Mouse (Mus musculus): ENCODE results near the gene Zcchc2. TPM values are rescaled to one million over a fixed set of nuclear protein-coding genes. Genes with fewer than 3 reads are reported as not detected.
A peak's percentile ranks its signal among the peaks of the same experiment; 100 is the strongest.

The Zcchc2 gene
- polyA plus RNA-seq (2014; fragmentation: Nextera tagmentation; extraction: Ambion mirVana), result 2.3 and 2.9 TPM in 2 replicates

DNA sequence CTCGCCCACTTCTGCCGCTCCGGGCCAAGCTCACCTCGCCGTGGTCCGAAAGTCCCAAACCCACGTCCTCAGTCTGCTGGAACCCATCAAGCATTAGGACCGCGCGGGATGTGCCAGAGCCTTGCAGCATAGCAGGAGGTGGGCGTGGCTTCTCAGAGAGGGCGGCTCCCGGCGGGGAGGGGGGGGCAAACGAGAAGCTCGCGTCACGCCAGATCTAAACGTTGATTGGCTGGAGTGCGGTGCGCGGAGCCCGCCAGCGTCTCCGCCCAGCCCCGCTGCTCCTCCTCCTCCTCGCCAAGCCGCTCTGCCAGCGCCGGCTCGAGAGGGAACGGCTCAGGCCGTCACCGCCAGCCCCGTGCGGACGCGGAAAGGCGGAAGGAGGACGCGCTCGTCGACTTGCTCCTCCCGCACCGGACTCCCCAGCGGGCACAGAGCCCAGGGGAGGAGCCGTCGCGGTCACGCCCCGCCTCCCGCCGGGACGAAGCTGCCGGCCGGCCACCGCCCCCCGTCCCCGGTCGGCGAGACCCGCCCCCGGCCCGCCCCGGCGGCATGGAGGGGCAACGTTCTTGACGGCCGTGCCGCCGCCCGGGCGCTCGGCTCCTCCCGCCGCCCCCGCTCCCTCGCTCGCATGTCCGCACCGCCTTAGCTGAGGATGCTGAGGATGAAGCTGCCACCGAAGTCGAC is at the start of gene Zcchc2:
TSS of gene Zcchc2 (plus strand) at position 269 of the 684 bp plus-strand sequence.
- peak within 1 kb of the TSS; percentile 66 for H3K4me3 ChIP-seq (ENCODE audit: low read depth, low read length)
- WGBS, result under 1% methylated on average over 59 of the region's 83 CpGs

DNA sequence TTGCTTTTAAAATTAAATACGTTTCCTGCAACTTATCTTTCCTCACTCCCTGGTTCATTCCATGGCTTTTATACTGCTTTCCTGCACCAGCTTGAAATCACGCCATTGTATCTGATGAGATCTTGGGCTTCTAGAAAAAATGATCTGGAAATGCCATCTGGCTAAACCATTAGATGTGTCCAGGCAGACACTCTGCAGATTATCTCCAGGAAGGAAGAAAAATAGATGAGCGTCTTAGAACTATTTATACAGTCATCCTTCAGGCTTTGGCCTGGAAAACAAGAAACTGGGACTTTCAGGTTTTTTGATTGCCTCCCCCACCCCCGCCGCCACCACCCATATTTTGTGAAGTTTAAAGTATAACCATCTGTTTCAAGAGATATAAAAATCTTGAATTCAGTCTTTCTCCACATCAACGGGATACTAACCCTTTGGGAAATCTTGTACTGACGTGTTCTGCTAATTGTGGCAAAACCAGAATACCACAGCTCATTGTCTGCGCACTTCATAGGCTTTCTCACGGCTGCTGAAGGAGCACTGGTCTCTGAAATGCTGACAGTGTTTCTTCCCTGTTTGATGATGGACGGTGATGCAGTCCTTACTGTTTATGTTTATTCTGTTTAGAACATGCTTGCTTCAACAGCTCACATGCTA is 45.2 kb upstream of the Zcchc2 start:
- ATAC-seq (ENCODE audit: low FRiP score) (no peak), DNase-seq (ENCODE audit: low spot score) (no peak)
- 82% methylated on average over 10 of the region's 10 CpGs for WGBS
- H3K9me3 ChIP-seq (ENCODE audit: control insufficient read depth, low read length), result no peaks in the 10 kb centered on the region
- no peaks in the 10 kb centered on the region for H3K27me3 ChIP-seq (ENCODE audit: control insufficient read depth, insufficient read depth, low read length)
- no peak overlapping the region for H3K9ac ChIP-seq (ENCODE audit: low read depth, low read length)
- no peak overlapping the region for H3K4me3 ChIP-seq (ENCODE audit: low read depth, low read length)
- H3K27ac ChIP-seq (ENCODE audit: low read depth, low read length), result no peak overlapping the region
- no peaks in the 10 kb centered on the region for H3K36me3 ChIP-seq (ENCODE audit: control insufficient read depth, insufficient read depth, low read length)
- H3K4me2 ChIP-seq (replicated peaks; ENCODE audit: low read depth, low read length), result no peak overlapping the region
- H3K4me1 ChIP-seq (replicated peaks; ENCODE audit: control insufficient read depth, insufficient read depth, low read length), result no peaks in the 10 kb centered on the region

More for the DNA sequence above, at the start of gene Zcchc2:
- peak within 1 kb of the TSS; percentile 65 for H3K9ac ChIP-seq (ENCODE audit: low read depth, low read length)
- H3K27ac ChIP-seq (ENCODE audit: low read depth, low read length), result peak within 1 kb of the TSS; percentile 69
- no peaks in the 10 kb centered on the region for H3K4me1 ChIP-seq (replicated peaks; ENCODE audit: control insufficient read depth, insufficient read depth, low read length)
- DNase-seq (ENCODE audit: low spot score) (peak; percentile 99), ATAC-seq (ENCODE audit: low FRiP score) (peak; percentile 96)
- H3K9me3 ChIP-seq (ENCODE audit: control insufficient read depth, low read length), result no peaks in the 10 kb centered on the region
- H3K36me3 ChIP-seq (ENCODE audit: control insufficient read depth, insufficient read depth, low read length), result no peaks in the 10 kb centered on the region
- peak within 1 kb of the TSS; percentile 93 for H3K4me2 ChIP-seq (replicated peaks; ENCODE audit: low read depth, low read length)
- no peaks in the 10 kb centered on the region for H3K27me3 ChIP-seq (ENCODE audit: control insufficient read depth, insufficient read depth, low read length)

DNA sequence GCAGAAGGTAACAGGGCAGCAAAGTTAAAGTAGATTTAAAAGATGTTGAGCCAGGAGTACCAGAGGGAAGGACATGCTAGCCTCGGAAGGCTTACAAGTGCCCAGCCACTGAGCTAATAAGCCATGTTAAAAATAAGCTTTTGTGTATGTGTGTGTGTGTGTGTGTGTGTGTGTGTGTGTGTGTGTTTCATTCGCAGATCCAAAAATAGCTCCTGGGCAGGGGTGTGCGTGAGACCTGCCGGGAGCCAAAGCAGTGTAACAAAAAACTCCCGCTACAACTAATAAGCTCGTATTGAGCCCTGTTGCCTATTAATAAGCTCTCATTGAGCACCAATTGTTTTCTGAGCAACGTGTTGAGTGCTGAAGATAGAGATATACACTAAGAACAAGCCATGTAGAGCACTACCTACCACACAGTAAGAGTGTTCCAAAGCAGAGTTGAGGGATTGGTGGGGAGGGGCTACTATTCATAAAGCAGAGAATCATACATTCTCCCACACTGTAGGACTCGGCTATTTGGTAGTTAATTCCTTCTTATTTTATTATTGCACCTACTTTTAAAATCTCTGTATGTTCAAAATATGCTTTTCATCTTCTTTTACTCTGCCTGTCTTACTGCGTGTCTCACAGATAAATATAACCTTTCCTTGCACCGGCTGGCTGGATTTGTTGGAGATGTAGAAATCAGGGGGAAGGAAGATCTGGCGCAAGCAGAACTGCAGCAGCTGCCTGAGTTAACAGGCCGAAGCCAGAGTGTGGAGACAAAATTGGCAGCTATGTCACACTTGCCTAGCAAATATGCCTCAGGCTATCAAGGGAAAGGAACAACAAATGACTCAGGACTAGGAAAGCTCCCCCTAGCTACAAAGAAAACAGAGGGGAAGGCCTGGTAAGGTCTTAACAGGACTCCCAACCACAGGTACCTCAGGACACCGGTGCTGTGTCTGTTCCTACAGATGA is 43.3 kb upstream of the Zcchc2 start:
- Histone ChIP-seq H3K9me3 (ENCODE audit: control insufficient read depth, low read length) (no peaks in the 10 kb centered on the region), H3K27ac (ENCODE audit: low read depth, low read length) (no peak overlapping the region), H3K9ac (ENCODE audit: low read depth, low read length) (no peak overlapping the region), H3K4me1 (replicated peaks; ENCODE audit: control insufficient read depth, insufficient read depth, low read length) (no peaks in the 10 kb centered on the region), H3K4me2 (replicated peaks; ENCODE audit: low read depth, low read length) (no peak overlapping the region), H3K4me3 (ENCODE audit: low read depth, low read length) (no peak overlapping the region), H3K36me3 (ENCODE audit: control insufficient read depth, insufficient read depth, low read length) (no peaks in the 10 kb centered on the region), H3K27me3 (ENCODE audit: control insufficient read depth, insufficient read depth, low read length) (no peaks in the 10 kb centered on the region)
- DNase-seq (ENCODE audit: low spot score) (no peak), ATAC-seq (ENCODE audit: low FRiP score) (no peak)
- WGBS, result 77% methylated on average over 13 of the region's 13 CpGs

DNA sequence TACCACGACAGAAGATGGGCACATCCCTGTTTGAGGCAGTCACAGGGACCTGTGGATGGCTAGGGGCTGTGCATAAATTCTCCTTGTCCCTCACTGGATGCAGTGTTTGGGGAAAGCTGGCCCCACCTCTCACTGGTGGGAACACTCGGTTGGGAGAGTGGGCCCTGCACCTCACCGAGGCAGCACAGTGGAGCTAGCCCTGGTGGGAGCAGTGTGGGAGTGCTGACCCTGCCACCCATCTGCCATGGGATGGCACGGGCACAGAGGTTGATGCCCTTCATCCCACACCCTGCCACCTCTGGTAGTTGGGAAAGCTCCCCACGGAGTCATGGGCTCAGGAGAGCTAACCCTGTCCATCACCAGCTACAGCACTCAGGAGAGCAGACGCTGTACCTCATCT is 41.9 kb upstream of the Zcchc2 start:
- H3K27me3 ChIP-seq (ENCODE audit: control insufficient read depth, insufficient read depth, low read length), result no peaks in the 10 kb centered on the region
- ATAC-seq (ENCODE audit: low FRiP score) (no peak), DNase-seq (ENCODE audit: low spot score) (no peak)
- no peaks in the 10 kb centered on the region for H3K36me3 ChIP-seq (ENCODE audit: control insufficient read depth, insufficient read depth, low read length)
- no peak overlapping the region for H3K4me2 ChIP-seq (replicated peaks; ENCODE audit: low read depth, low read length)
- no peak overlapping the region for H3K27ac ChIP-seq (ENCODE audit: low read depth, low read length)
- H3K4me1 ChIP-seq (replicated peaks; ENCODE audit: control insufficient read depth, insufficient read depth, low read length), result no peaks in the 10 kb centered on the region
- H3K9ac ChIP-seq (ENCODE audit: low read depth, low read length), result no peak overlapping the region
- H3K9me3 ChIP-seq (ENCODE audit: control insufficient read depth, low read length), result no peaks in the 10 kb centered on the region
- WGBS, result 80% methylated on average over 6 of the region's 6 CpGs
- H3K4me3 ChIP-seq (ENCODE audit: low read depth, low read length), result no peak overlapping the region

DNA sequence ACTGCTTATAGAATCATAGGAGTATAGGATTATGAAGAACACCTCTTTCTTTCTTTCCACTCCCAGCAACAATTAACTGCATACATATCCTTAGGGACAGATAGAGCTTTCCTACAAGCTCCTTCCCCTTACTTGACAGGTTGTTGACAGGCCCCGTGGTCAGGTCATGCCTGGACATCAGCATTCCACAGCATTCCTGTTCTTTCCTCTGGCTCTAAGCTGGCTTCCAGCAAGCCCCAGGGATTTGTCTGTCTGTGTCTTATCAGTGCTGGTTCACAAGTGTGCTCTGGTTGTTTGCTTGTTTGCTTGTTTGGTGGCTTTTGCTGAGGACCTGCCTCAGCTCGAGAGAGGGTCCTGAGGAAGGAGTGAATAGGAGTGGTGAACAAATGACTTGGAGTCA is 36.6 kb upstream of the Zcchc2 start:
- WGBS, result 69% methylated on average over 2 of the region's 2 CpGs
- H3K4me3 ChIP-seq (ENCODE audit: low read depth, low read length), result no peak overlapping the region
- H3K9ac ChIP-seq (ENCODE audit: low read depth, low read length), result no peak overlapping the region
- H3K4me1 ChIP-seq (replicated peaks; ENCODE audit: control insufficient read depth, insufficient read depth, low read length), result no peaks in the 10 kb centered on the region
- H3K36me3 ChIP-seq (ENCODE audit: control insufficient read depth, insufficient read depth, low read length), result no peaks in the 10 kb centered on the region
- H3K27me3 ChIP-seq (ENCODE audit: control insufficient read depth, insufficient read depth, low read length), result no peaks in the 10 kb centered on the region
- DNase-seq (ENCODE audit: low spot score) (no peak), ATAC-seq (ENCODE audit: low FRiP score) (no peak)
- H3K4me2 ChIP-seq (replicated peaks; ENCODE audit: low read depth, low read length), result no peak overlapping the region
- H3K27ac ChIP-seq (ENCODE audit: low read depth, low read length), result no peak overlapping the region
- H3K9me3 ChIP-seq (ENCODE audit: control insufficient read depth, low read length), result no peaks in the 10 kb centered on the region

DNA sequence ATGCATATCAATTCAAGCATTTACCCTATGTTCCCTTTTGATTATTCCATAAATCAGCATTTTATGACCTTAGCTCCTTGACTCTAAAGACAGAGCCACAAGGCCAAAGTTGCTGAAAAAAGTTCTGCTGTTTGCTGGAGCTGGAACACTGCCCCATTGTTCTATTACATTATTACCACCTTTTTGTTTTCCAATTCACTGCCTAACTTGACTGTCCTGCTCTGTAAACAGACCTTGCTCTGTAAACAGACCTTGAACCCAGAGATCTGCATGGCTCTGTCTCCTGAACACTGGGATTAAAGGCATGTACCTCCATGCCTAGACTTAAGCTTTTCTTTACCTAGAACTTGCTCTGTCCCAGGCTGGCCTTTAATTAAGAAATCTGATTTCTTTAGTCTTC is 36.2 kb upstream of the Zcchc2 start:
- H3K27ac ChIP-seq (ENCODE audit: low read depth, low read length), result no peak overlapping the region
- no peak overlapping the region for H3K4me3 ChIP-seq (ENCODE audit: low read depth, low read length)
- no peaks in the 10 kb centered on the region for H3K9me3 ChIP-seq (ENCODE audit: control insufficient read depth, low read length)
- DNase-seq (ENCODE audit: low spot score) (no peak), ATAC-seq (ENCODE audit: low FRiP score) (no peak)
- no peaks in the 10 kb centered on the region for H3K4me1 ChIP-seq (replicated peaks; ENCODE audit: control insufficient read depth, insufficient read depth, low read length)
- no peak overlapping the region for H3K4me2 ChIP-seq (replicated peaks; ENCODE audit: low read depth, low read length)
- H3K9ac ChIP-seq (ENCODE audit: low read depth, low read length), result no peak overlapping the region
- no peaks in the 10 kb centered on the region for H3K36me3 ChIP-seq (ENCODE audit: control insufficient read depth, insufficient read depth, low read length)
- H3K27me3 ChIP-seq (ENCODE audit: control insufficient read depth, insufficient read depth, low read length), result no peaks in the 10 kb centered on the region

DNA sequence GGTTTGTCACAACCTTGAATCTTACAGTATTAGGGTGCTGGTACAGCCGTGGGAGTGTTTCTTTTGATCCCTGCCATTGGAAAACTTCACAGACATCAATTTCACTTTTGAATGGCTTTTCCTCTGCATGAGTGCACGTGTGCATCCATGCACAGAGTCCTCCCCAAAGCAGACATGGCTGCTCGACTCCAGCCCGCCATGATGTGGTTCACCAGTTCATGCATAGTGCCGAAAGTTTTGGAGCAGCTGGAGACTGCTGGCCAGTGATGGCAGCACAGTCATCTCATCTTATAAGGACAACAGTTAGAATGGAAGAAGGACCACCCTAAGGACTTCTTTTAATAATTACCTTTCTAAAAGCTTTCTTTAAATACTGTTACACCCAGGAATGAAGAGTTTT is 34.1 kb upstream of the Zcchc2 start:
- Histone ChIP-seq H3K9me3 (ENCODE audit: control insufficient read depth, low read length) (no peaks in the 10 kb centered on the region), H3K4me1 (replicated peaks; ENCODE audit: control insufficient read depth, insufficient read depth, low read length) (no peaks in the 10 kb centered on the region), H3K36me3 (ENCODE audit: control insufficient read depth, insufficient read depth, low read length) (no peaks in the 10 kb centered on the region), H3K4me2 (replicated peaks; ENCODE audit: low read depth, low read length) (no peak overlapping the region), H3K27ac (ENCODE audit: low read depth, low read length) (no peak overlapping the region), H3K4me3 (ENCODE audit: low read depth, low read length) (no peak overlapping the region), H3K27me3 (ENCODE audit: control insufficient read depth, insufficient read depth, low read length) (no peaks in the 10 kb centered on the region), H3K9ac (ENCODE audit: low read depth, low read length) (no peak overlapping the region)
- no peak for DNase-seq (ENCODE audit: low spot score)
- 73% methylated on average over 5 of the region's 5 CpGs for WGBS
- ATAC-seq (ENCODE audit: low FRiP score), result no peak

DNA sequence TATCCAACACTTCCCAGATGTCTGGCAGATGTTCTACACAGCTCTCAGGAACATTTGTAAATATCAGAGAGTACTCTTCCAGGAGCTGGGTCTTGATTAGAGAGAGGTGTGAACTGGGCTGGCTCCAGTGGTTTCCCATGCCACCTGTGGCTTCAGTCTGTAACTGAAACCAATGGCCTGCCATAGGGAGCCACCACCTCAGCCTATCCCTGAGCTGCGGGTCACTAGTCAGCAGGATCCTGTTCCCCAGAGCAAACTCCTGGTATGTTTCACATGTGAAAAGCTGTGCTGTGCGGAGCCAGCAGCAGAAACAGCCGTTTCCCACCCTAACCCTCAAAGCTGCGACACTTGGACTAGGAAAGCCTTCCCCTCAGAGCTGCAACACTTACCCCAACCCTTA is 28.7 kb upstream of the Zcchc2 start:
- no peak for DNase-seq (ENCODE audit: low spot score)
- no peaks in the 10 kb centered on the region for H3K36me3 ChIP-seq (ENCODE audit: control insufficient read depth, insufficient read depth, low read length)
- no peak overlapping the region for H3K4me3 ChIP-seq (ENCODE audit: low read depth, low read length)
- H3K4me1 ChIP-seq (replicated peaks; ENCODE audit: control insufficient read depth, insufficient read depth, low read length), result no peaks in the 10 kb centered on the region
- no peak overlapping the region for H3K4me2 ChIP-seq (replicated peaks; ENCODE audit: low read depth, low read length)
- 71% methylated on average over 4 of the region's 4 CpGs for WGBS
- no peaks in the 10 kb centered on the region for H3K27me3 ChIP-seq (ENCODE audit: control insufficient read depth, insufficient read depth, low read length)
- no peaks in the 10 kb centered on the region for H3K9me3 ChIP-seq (ENCODE audit: control insufficient read depth, low read length)
- ATAC-seq (ENCODE audit: low FRiP score), result no peak
- no peak overlapping the region for H3K9ac ChIP-seq (ENCODE audit: low read depth, low read length)
- H3K27ac ChIP-seq (ENCODE audit: low read depth, low read length), result no peak overlapping the region

All from hindbrain, embryonic 11.5 days (tissue).